Mouse (Mus musculus): Measurements from ENCODE around the gene Zfp940. TPM values are rescaled to one million over a fixed set of nuclear protein-coding genes. Genes with fewer than 3 reads are reported as not detected.

Zfp940 gene
- polyA plus RNA-seq, 1 experiment from 2014 or later, result 9.0 TPM

- peaks cover 54% of the 10 kb centered on the region for H3K36me3 ChIP-seq
These were observed 8.9 kb downstream of the Zfp940 start for GRCm38 (mm10) chr7:29844616-29845015.

DNA sequence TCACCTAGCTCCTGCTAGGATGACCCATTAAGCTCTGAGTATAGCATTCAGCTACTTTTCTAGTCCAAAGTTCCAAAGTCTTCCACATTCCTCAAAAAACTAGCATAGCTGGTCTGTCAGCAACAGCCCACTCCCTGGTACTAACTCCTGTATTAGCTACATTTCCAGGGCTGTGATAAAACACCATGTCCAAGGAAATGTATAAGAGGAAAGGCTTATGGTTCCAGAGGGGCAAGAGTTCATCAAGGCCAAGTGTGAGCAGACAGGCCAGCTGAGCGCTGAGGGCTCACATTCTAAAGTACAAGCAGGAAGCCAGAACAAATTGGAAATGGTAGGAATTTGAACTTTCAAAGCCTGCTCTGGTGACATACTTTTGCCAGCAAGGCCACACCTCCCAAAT lies 11.4 kb downstream of the Zfp940 start:
- Histone ChIP-seq H3K4me2 (no peak overlapping the region), H3K27ac (no peak overlapping the region), H3K4me1 (replicated peaks) (no peaks in the 10 kb centered on the region), H3K27me3 (no peaks in the 10 kb centered on the region), H3K4me3 (replicated peaks) (no peak overlapping the region), H3K9me3 (no peaks in the 10 kb centered on the region; the same call in 1 of the 2 replicates), H3K9ac (replicated peaks) (no peak overlapping the region), H3K36me3 (peaks cover 35% of the 10 kb centered on the region)
- no peak for ATAC-seq (ENCODE audit: insufficient number of reproducible peaks, insufficient read depth, low FRiP score, low TSS enrichment, low read depth)
- WGBS, result 81% methylated on average over 1 of the region's 1 CpGs

More at GRCm38 (mm10) chr7:29844616-29845015, 8.9 kb downstream of the Zfp940 start:
- no peak for ATAC-seq (ENCODE audit: insufficient number of reproducible peaks, insufficient read depth, low FRiP score, low TSS enrichment, low read depth)
- H3K9me3 ChIP-seq, result no peaks in the 10 kb centered on the region
- H3K27ac ChIP-seq, result no peak overlapping the region
- no peaks in the 10 kb centered on the region for H3K27me3 ChIP-seq
- H3K4me1 ChIP-seq (replicated peaks), result no peaks in the 10 kb centered on the region
- 85% methylated on average over 5 of the region's 5 CpGs for WGBS
- no peak overlapping the region for H3K9ac ChIP-seq (replicated peaks)
- H3K4me3 ChIP-seq (replicated peaks), result no peak overlapping the region
- H3K4me2 ChIP-seq, result no peak overlapping the region

DNA sequence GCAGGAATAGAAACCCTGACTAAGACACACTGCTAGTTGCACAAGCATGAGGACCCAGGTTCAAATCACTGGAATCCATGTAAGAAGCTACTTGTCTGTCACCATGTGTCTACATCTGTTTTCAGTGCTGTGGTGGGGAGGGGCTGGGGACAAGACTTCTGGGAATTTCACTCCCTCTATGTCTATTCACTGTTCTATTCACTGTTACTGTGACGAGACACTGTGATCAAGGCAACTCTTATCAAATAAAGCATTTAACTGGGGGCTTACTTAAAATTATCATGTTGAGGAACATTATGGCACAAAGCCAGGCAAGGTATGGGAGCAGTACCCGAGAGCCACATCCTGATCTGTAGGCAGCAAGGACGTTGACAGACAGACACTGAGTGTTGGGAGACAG lies 14.2 kb downstream of the Zfp940 start:
- H3K27ac ChIP-seq, result no peak overlapping the region
- H3K4me3 ChIP-seq (replicated peaks), result no peak overlapping the region
- H3K27me3 ChIP-seq, result no peaks in the 10 kb centered on the region
- no peaks in the 10 kb centered on the region; the same call in 1 of the 2 replicates for H3K9me3 ChIP-seq
- no peak for ATAC-seq (ENCODE audit: insufficient number of reproducible peaks, insufficient read depth, low FRiP score, low TSS enrichment, low read depth)
- H3K4me1 ChIP-seq (replicated peaks), result no peaks in the 10 kb centered on the region
- no peak overlapping the region for H3K4me2 ChIP-seq
- 89% methylated on average over 3 of the region's 3 CpGs for WGBS
- H3K36me3 ChIP-seq, result peaks cover 7% of the 10 kb centered on the region
- H3K9ac ChIP-seq (replicated peaks), result no peak overlapping the region

GRCm38 (mm10) chr7:29836816-29837215 lies 16.7 kb downstream of the Zfp940 start:
- H3K27me3 ChIP-seq, result no peaks in the 10 kb centered on the region
- no peak for ATAC-seq (ENCODE audit: insufficient number of reproducible peaks, insufficient read depth, low FRiP score, low TSS enrichment, low read depth)

GRCm38 (mm10) chr7:29829804-29830203 lies 23.7 kb downstream of the Zfp940 start:
- Histone ChIP-seq H3K9me3 (no peaks in the 10 kb centered on the region), H3K27ac (no peak overlapping the region), H3K9ac (replicated peaks) (no peak overlapping the region), H3K4me3 (replicated peaks) (no peak overlapping the region), H3K4me1 (replicated peaks) (no peaks in the 10 kb centered on the region), H3K36me3 (peaks cover 85% of the 10 kb centered on the region), H3K4me2 (no peak overlapping the region), H3K27me3 (no peaks in the 10 kb centered on the region)
- WGBS, result 92% methylated on average over 12 of the region's 12 CpGs
- no peak for ATAC-seq (ENCODE audit: insufficient number of reproducible peaks, insufficient read depth, low FRiP score, low TSS enrichment, low read depth)

More at GRCm38 (mm10) chr7:29836816-29837215, 16.7 kb downstream of the Zfp940 start:
- H3K36me3 ChIP-seq, result peaks cover 23% of the 10 kb centered on the region
- H3K27ac ChIP-seq, result no peak overlapping the region
- no peak overlapping the region for H3K4me3 ChIP-seq (replicated peaks)
- H3K9ac ChIP-seq (replicated peaks), result no peak overlapping the region
- no peaks in the 10 kb centered on the region; the same call in 1 of the 2 replicates for H3K9me3 ChIP-seq
- WGBS, result 86% methylated on average over 1 of the region's 1 CpGs
- H3K4me1 ChIP-seq (replicated peaks), result no peaks in the 10 kb centered on the region
- H3K4me2 ChIP-seq, result no peak overlapping the region

DNA sequence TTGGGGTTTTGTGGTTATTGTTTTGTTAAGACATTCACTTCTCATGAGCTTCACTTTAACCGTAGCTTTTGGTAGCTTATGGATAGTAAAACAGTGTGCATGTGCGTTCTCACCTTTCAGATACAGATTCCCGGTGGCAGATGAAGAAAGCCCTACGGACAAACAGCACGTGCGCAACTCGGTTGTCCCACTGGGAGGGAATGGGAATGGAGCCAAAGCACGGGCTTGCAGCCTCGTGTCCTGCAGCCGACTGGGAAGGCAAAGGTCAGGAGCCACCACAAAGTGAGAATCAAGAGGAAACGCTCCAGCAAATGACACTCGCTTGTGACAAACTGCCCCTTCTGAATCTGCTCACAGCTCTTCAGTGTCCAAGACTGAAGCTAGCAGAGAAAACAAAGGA lies 25.5 kb downstream of the Zfp940 start:
- no peak overlapping the region for H3K9ac ChIP-seq (replicated peaks)
- no peaks in the 10 kb centered on the region for H3K4me1 ChIP-seq (replicated peaks)
- no peaks in the 10 kb centered on the region for H3K9me3 ChIP-seq
- peaks cover 87% of the 10 kb centered on the region for H3K36me3 ChIP-seq
- no peak overlapping the region for H3K27ac ChIP-seq
- no peak for ATAC-seq (ENCODE audit: insufficient number of reproducible peaks, insufficient read depth, low FRiP score, low TSS enrichment, low read depth)
- 95% methylated on average over 12 of the region's 12 CpGs for WGBS
- H3K4me3 ChIP-seq (replicated peaks), result no peak overlapping the region
- no peaks in the 10 kb centered on the region for H3K27me3 ChIP-seq
- H3K4me2 ChIP-seq, result no peak overlapping the region

- Histone ChIP-seq H3K4me3 (replicated peaks) (peak overlapping the region; percentile 56), H3K9me3 (no peaks in the 10 kb centered on the region; the same call in 1 of the 2 replicates), H3K4me1 (replicated peaks) (peaks cover 27% of the 10 kb centered on the region), H3K4me2 (peak overlapping the region; percentile 74), H3K36me3 (peaks cover 34% of the 10 kb centered on the region), H3K27me3 (no peaks in the 10 kb centered on the region), H3K27ac (no peak overlapping the region), H3K9ac (replicated peaks) (peak overlapping the region; percentile 66)
- peak; percentile 53; the same call in 1 of the 2 replicates for ATAC-seq (ENCODE audit: insufficient number of reproducible peaks, insufficient read depth, low FRiP score, low TSS enrichment, low read depth)
- WGBS, result 5% methylated on average over 12 of the region's 12 CpGs
These were observed 34.7 kb downstream of the Zfp940 start for GRCm38 (mm10) chr7:29818619-29819254.

DNA sequence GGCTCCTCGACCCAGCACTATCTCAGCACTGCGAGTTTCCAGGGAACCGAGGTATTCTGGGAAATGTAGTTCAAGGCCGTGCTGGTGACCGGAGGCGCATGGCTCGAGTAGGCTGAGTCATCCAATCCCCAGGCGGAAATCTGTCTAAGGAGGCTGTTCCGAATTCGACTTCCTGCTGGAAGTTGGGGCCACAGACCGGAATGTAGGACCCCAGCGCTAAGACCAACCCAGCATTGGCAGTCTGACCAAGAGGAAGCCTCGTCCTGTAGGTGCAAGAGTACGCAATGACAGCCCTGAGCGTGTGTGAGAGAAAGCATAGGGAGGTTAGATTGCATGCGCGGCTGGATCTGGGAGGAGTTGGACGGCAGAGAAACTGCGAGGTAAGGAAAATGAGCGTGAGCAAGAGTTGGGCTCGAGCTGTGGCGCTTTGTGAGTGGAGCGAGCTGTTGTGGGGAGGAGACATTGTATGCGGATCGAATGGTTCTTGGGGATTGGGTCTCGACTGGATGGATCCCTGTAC lies 37.5 kb downstream of the Zfp940 start, which contains the start of gene Zfp790:
Gene Zfp790, plus strand, starts transcription at position 205 of the 520 bp plus-strand sequence.
- H3K27me3 ChIP-seq, result no peaks in the 10 kb centered on the region
- peaks cover 4% of the 10 kb centered on the region; the same call in 1 of the 2 replicates for H3K9me3 ChIP-seq
- H3K9ac ChIP-seq (replicated peaks), result peak within 1 kb of the TSS; percentile 70
- WGBS, result under 1% methylated on average over 26 of the region's 26 CpGs
- peak within 1 kb of the TSS; percentile 87 for H3K27ac ChIP-seq
- ATAC-seq (ENCODE audit: insufficient number of reproducible peaks, insufficient read depth, low FRiP score, low TSS enrichment, low read depth), result peak; percentile 95
- H3K4me2 ChIP-seq, result peak within 1 kb of the TSS; percentile 75
- H3K4me1 ChIP-seq (replicated peaks), result peaks cover 27% of the 10 kb centered on the region
- H3K36me3 ChIP-seq, result peaks cover 11% of the 10 kb centered on the region; the same call in 1 of the 2 replicates
- peak within 1 kb of the TSS; percentile 65 for H3K4me3 ChIP-seq (replicated peaks)

- H3K4me2 ChIP-seq, result peak overlapping the region; percentile 75
- H3K27ac ChIP-seq, result no peak overlapping the region
- H3K9ac ChIP-seq (replicated peaks), result peak overlapping the region; percentile 70
- peaks cover 4% of the 10 kb centered on the region; the same call in 1 of the 2 replicates for H3K9me3 ChIP-seq
- H3K36me3 ChIP-seq, result 0 out of 2 replicates have a peak, but pooled peaks cover 4% of the 10 kb centered on the region
- H3K4me1 ChIP-seq (replicated peaks), result peaks cover 27% of the 10 kb centered on the region
- H3K4me3 ChIP-seq (replicated peaks), result peak overlapping the region; percentile 65
- ATAC-seq (ENCODE audit: insufficient number of reproducible peaks, insufficient read depth, low FRiP score, low TSS enrichment, low read depth), result peak; percentile 26; the same call in 1 of the 2 replicates
- H3K27me3 ChIP-seq, result no peaks in the 10 kb centered on the region
- WGBS, result 4% methylated on average over 12 of the region's 12 CpGs
These were observed 38.2 kb downstream of the Zfp940 start for GRCm38 (mm10) chr7:29815061-29815784.

DNA sequence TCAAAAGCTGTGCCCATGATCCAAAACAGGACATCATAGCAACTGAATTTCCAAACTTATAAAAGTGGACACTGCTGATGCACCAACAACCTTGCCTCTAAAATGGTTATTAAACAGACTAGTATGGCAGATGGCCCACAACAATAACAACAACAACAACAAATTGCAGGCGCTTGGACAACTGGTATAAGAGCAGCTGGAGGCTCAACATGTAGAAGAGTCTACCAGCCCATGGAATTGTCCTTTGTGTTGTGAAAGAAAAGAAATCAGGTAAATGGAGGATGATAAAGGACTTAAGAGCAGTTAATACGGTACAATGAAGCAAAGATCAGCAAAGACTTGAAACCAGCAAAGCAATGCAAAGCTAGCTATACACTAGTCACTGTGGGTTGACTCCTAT lies 39.1 kb downstream of the Zfp940 start:
- no peaks in the 10 kb centered on the region for H3K27me3 ChIP-seq
- H3K4me2 ChIP-seq, result peak overlapping the region; percentile 75
- 0 out of 2 replicates have a peak, but pooled peaks cover 4% of the 10 kb centered on the region for H3K36me3 ChIP-seq
- H3K9me3 ChIP-seq, result peaks cover 5% of the 10 kb centered on the region; the same call in 1 of the 2 replicates
- no peak overlapping the region for H3K9ac ChIP-seq (replicated peaks)
- peaks cover 25% of the 10 kb centered on the region for H3K4me1 ChIP-seq (replicated peaks)
- no peak for ATAC-seq (ENCODE audit: insufficient number of reproducible peaks, insufficient read depth, low FRiP score, low TSS enrichment, low read depth)
- WGBS, result 82% methylated on average over 2 of the region's 2 CpGs
- H3K27ac ChIP-seq, result no peak overlapping the region
- H3K4me3 ChIP-seq (replicated peaks), result 0 out of 2 replicates have a peak overlapping the region, but pooled peaks have one; percentile 65

DNA sequence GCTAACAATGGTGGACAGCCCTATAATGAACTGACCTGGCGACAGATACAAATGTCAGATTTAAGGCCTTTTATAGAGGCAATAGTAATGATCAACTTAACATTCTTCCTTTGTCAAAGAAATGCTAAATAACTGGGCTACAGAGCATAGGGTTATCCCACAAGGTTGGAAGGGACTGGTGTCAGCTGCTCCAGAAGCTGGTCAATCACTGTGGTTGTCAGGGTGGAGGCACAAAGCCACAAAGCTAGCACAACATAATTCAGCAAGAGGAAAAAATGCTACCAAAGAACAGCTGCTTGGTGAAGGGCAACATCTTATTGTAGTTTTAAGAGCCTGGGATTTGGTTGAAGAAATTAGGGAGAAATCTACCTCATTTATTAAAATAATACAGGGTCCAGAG lies 41.2 kb downstream of the Zfp940 start:
- Histone ChIP-seq H3K27me3 (no peaks in the 10 kb centered on the region), H3K9ac (replicated peaks) (no peak overlapping the region), H3K36me3 (0 out of 2 replicates have a peak, but pooled peaks cover 4% of the 10 kb centered on the region), H3K27ac (no peak overlapping the region), H3K9me3 (peaks cover 7% of the 10 kb centered on the region; the same call in 1 of the 2 replicates), H3K4me3 (replicated peaks) (no peak overlapping the region), H3K4me1 (replicated peaks) (peaks cover 15% of the 10 kb centered on the region), H3K4me2 (no peak overlapping the region)
- WGBS, result 90% methylated on average over 1 of the region's 1 CpGs
- ATAC-seq (ENCODE audit: insufficient number of reproducible peaks, insufficient read depth, low FRiP score, low TSS enrichment, low read depth), result no peak
